Mouse (Mus musculus): Measurements from ENCODE around the gene Cdhr5. TPM values are rescaled to one million over a fixed set of nuclear protein-coding genes. Genes with fewer than 3 reads are reported as not detected.

Gene Cdhr5
- polyA plus RNA-seq, 1 experiment: 1,345 TPM

DNA sequence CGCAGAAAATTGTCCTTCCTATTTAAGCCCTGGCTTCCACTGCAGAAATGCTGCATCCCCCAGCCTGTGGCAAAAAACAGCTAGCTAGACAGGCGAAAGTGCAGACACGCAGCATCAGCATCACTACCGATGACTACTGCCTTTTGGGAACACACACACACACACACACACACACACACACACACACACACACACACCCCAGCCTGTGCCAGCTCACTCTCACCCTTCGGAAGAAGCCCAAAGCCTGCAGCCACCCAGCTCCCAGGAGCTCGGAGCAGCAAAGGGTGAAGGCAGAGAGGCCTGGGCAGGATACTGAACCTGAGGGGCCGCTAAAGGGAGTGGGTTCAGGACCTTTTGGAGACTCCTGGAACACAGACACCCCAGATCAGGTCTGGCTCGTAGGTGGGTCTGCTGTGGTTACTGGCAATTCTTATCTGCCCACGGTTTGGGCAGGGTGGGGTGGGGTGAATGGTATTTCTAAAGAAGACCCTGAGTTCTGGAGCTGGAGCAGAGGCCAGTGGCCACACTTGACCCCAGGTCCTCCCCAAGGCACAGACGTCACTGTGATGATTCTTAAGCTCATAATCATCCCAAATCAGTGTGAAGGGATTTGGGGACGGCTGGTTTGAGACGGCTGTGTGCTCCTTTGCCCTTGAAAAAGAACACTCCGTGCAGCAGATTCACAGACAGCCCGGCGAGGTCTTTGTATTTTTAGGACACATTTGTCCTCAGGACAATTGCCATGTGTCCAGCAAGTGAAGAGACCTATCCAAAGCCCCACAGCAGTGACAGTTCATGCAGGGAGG, 16.2 kb upstream of the Cdhr5 start:
- Histone ChIP-seq H3K27me3 (ENCODE audit: control insufficient read depth, insufficient read depth, low read length) (peaks cover 30% of the 10 kb centered on the region), H3K36me3 (ENCODE audit: control insufficient read depth, insufficient read depth, low read length) (no peaks in the 10 kb centered on the region), H3K4me1 (ENCODE audit: control insufficient read depth, insufficient read depth, insufficient read length, low read length) (peaks cover 13% of the 10 kb centered on the region), H3K4me3 (ENCODE audit: low read depth, low read length) (no peak overlapping the region), H3K27ac (ENCODE audit: insufficient read depth, low read depth, low read length) (no peak overlapping the region)
- 76% methylated on average over 15 of the region's 15 CpGs for WGBS
- TF ChIP-seq CTCF (IDR thresholded peaks at IDR 0.05; ENCODE audit: extremely low read depth, insufficient read length, insufficient replicate concordance, low read depth, low read length) (no peak), POLR2A (IDR thresholded peaks at IDR 0.05; ENCODE audit: low read depth, low read length) (no peak)

DNA sequence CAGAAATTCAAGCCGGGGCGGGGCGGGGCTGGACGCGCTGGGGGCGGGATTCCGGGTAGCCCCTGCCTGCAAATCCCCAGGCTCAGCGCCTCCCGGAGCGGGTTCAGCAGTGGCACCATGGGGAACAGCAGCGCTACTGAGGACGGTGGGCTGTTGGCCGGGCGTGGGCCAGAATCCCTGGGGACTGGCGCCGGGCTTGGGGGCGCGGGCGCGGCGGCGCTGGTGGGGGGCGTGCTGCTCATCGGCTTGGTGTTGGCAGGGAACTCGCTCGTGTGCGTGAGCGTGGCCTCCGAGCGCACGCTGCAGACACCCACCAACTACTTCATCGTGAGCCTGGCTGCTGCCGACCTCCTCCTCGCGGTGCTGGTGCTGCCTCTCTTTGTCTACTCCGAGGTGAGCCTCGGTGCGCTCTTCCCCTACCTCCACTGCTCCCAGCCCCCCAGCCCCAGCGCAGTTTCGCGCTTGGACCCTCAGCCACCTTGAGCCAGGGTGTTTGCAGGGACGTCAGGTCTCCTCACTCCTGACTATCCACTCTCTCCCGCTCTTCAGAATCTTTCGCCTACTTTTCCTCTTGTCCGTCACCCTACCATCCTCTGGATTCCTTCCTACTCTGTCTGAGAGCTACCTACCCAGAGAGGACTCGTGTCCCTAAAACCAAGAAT, 15.5 kb upstream of the Cdhr5 start, which contains the start of gene Drd4:
Gene Drd4, plus strand, starts transcription at position 86 of the 662 bp plus-strand sequence.
- Histone ChIP-seq H3K36me3 (ENCODE audit: control insufficient read depth, insufficient read depth, low read length) (no peaks in the 10 kb centered on the region), H3K27ac (ENCODE audit: insufficient read depth, low read depth, low read length) (no peak within 1 kb of the TSS), H3K4me1 (ENCODE audit: control insufficient read depth, insufficient read depth, insufficient read length, low read length) (peaks cover 13% of the 10 kb centered on the region), H3K27me3 (ENCODE audit: control insufficient read depth, insufficient read depth, low read length) (peaks cover 30% of the 10 kb centered on the region), H3K4me3 (ENCODE audit: low read depth, low read length) (peak within 1 kb of the TSS; percentile 41)
- TF ChIP-seq CTCF (IDR thresholded peaks at IDR 0.05; ENCODE audit: extremely low read depth, insufficient read length, insufficient replicate concordance, low read depth, low read length) (no peak), POLR2A (IDR thresholded peaks at IDR 0.05; ENCODE audit: low read depth, low read length) (no peak)
- 9% methylated on average over 46 of the region's 46 CpGs for WGBS

DNA sequence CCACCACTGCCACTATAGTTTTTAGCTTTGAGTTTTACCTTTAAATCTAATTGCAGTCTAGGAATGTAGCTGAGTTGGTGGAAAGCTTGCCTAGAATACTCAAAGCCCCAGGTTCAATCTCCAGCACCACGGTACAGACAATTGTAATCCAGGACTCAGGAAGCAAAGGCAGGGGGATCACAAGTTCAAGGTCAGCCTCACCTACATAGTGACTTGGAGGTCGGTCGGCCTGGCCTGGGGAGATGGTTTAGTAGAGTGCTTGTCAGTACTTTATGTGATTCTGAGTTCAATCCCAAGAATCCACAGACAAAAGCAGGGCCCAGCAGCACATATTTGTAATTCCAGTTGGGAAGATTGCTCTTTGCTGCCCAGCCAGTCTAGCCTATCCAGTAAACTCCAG, 11.5 kb upstream of the Cdhr5 start:
- H3K36me3 ChIP-seq (ENCODE audit: control insufficient read depth, insufficient read depth, low read length): no peaks in the 10 kb centered on the region
- peaks cover 12% of the 10 kb centered on the region for H3K4me1 ChIP-seq (ENCODE audit: control insufficient read depth, insufficient read depth, insufficient read length, low read length)
- peaks cover 15% of the 10 kb centered on the region for H3K27me3 ChIP-seq (ENCODE audit: control insufficient read depth, insufficient read depth, low read length)
- no peak overlapping the region for H3K27ac ChIP-seq (ENCODE audit: insufficient read depth, low read depth, low read length)
- no peak overlapping the region for H3K4me3 ChIP-seq (ENCODE audit: low read depth, low read length)
- WGBS: 86% methylated on average over 3 of the region's 3 CpGs
- TF ChIP-seq POLR2A (IDR thresholded peaks at IDR 0.05; ENCODE audit: low read depth, low read length): no peak
- no peak for TF ChIP-seq CTCF (IDR thresholded peaks at IDR 0.05; ENCODE audit: extremely low read depth, insufficient read length, insufficient replicate concordance, low read depth, low read length)

DNA sequence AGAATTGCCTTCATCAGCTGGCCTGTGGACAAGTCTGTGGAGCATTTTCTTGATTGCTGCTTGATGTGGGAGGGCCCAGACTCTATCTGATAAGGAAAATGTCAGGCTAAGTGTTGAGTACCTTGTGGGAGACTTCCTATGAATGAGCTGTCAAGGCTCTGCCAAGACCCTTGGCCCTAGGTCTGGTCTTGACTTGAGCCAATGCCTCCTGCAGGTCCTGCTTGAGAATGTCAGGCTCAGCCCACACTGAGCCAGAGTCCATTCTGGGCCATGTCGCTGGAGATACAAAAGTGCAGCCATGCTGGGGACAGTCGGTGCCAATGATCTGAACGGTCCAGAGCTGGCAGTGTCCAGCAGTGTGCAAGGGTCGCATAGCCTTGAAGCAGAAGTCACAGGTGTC, 6.2 kb upstream of the Cdhr5 start:
- peaks cover 20% of the 10 kb centered on the region for H3K4me1 ChIP-seq (ENCODE audit: control insufficient read depth, insufficient read depth, insufficient read length, low read length)
- H3K36me3 ChIP-seq (ENCODE audit: control insufficient read depth, insufficient read depth, low read length): no peaks in the 10 kb centered on the region
- WGBS: 87% methylated on average over 4 of the region's 4 CpGs
- no peak overlapping the region for H3K4me3 ChIP-seq (ENCODE audit: low read depth, low read length)
- TF ChIP-seq CTCF (IDR thresholded peaks at IDR 0.05; ENCODE audit: extremely low read depth, insufficient read length, insufficient replicate concordance, low read depth, low read length) (no peak), POLR2A (IDR thresholded peaks at IDR 0.05; ENCODE audit: low read depth, low read length) (no peak)
- no peaks in the 10 kb centered on the region for H3K27me3 ChIP-seq (ENCODE audit: control insufficient read depth, insufficient read depth, low read length)
- no peak overlapping the region for H3K27ac ChIP-seq (ENCODE audit: insufficient read depth, low read depth, low read length)

DNA sequence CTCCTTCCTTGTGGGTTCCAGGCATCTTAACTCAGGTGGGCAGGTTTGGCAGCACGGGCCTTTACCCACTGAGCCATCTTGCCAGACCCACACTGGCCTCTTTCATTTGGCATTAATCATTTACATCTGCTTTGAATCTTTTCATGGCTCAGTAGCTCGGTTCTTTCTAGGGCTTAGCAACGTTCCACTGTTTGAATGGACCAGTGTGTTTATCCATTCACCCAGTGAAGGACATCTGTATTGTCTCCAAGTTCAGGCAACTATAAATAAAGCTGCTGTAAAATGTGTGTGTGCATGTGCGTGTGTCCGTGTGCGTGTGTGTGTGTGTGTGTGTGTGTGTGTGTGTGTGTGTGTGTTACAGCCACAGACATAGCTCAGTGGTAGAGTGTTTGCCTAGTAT, 4.9 kb upstream of the Cdhr5 start:
- no peak overlapping the region for H3K4me3 ChIP-seq (ENCODE audit: low read depth, low read length)
- peaks cover 27% of the 10 kb centered on the region for H3K4me1 ChIP-seq (ENCODE audit: control insufficient read depth, insufficient read depth, insufficient read length, low read length)
- H3K36me3 ChIP-seq (ENCODE audit: control insufficient read depth, insufficient read depth, low read length): no peaks in the 10 kb centered on the region
- no peak overlapping the region for H3K27ac ChIP-seq (ENCODE audit: insufficient read depth, low read depth, low read length)
- no peak for TF ChIP-seq CTCF (IDR thresholded peaks at IDR 0.05; ENCODE audit: extremely low read depth, insufficient read length, insufficient replicate concordance, low read depth, low read length)
- no peak for TF ChIP-seq POLR2A (IDR thresholded peaks at IDR 0.05; ENCODE audit: low read depth, low read length)
- 79% methylated on average over 6 of the region's 6 CpGs for WGBS
- no peaks in the 10 kb centered on the region for H3K27me3 ChIP-seq (ENCODE audit: control insufficient read depth, insufficient read depth, low read length)

DNA sequence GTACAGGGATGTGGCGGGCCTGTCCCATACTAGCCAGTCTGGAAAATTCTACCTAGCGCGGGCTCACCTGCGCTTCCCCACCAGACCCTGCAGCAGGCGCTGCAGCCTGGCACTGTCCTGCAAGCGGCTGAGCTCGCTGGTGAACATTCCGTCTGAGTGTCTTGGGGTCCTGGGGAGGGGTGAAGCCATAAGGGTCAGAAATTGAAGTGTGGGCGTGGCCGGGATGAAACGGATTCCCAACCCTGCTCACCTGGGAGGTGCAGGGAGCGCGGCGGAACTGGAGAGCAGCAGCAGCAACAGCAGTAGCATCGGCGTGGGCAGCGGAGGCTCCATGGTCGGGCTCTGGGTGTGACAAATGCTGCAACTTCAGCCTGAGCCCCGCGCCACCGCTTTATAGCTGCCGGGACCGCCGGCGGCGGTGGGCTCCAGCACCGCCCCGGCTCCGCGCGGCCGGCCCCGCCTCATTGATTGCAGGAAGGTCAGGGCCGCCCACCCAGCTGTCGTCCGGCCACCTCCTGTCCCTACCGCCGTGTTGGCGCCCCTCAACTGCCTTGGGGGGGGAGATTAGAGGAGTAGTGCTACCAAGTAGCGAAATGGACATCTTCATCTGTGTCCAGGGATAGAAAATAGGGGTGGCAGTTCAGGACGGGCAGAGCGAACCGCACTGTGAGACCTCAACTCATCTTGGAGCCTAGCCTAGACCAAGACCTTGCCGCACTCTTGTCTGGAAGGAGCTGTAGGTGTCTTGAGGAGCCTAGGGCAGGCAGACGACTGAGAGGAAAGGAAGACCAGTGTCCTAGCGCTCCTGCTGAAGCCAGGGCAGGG, 2.4 kb upstream of the Cdhr5 start, which contains the start of gene Sct:
Gene Sct, minus strand, starts transcription at position 368 of the 825 bp plus-strand sequence.
- peaks cover 13% of the 10 kb centered on the region for H3K36me3 ChIP-seq (ENCODE audit: control insufficient read depth, insufficient read depth, low read length)
- TF ChIP-seq CTCF (IDR thresholded peaks at IDR 0.05; ENCODE audit: extremely low read depth, insufficient read length, insufficient replicate concordance, low read depth, low read length) (peak; percentile 43; the same call in 1 of the 2 replicates), POLR2A (IDR thresholded peaks at IDR 0.05; ENCODE audit: low read depth, low read length) (no peak)
- no peaks in the 10 kb centered on the region for H3K27me3 ChIP-seq (ENCODE audit: control insufficient read depth, insufficient read depth, low read length)
- peak within 1 kb of the TSS; percentile 96 for H3K27ac ChIP-seq (ENCODE audit: insufficient read depth, low read depth, low read length)
- 5% methylated on average over 46 of the region's 46 CpGs for WGBS
- peak within 1 kb of the TSS; percentile 59 for H3K4me3 ChIP-seq (ENCODE audit: low read depth, low read length)
- peaks cover 29% of the 10 kb centered on the region for H3K4me1 ChIP-seq (ENCODE audit: control insufficient read depth, insufficient read depth, insufficient read length, low read length)

Measured in small intestine, adult 2 months (tissue).